Comparison of ENCODE assay signal across 11 mouse cellular contexts in genomic region chr15:103086672-103087069, GRCm38 (mm10).
DNase-seq lines count a peak whose midpoint lies in the region; ATAC-seq and TF ChIP-seq lines count a peak whose summit lies in the region.
"Had no signal": no experiment of that assay in that cellular context is flagged by ENCODE, and none has a peak within 500 bp of the region (broad histone marks: within the 10 kb centered on the region; RNA-seq: fewer than 3 reads in every experiment).

No protein-coding gene starts in this region.

- peak overlapping the region; percentile 28 for H3K4me3 ChIP-seq in heart, embryonic 12.5 days
- H3K4me3 ChIP-seq in ES-Bruce4 (ENCODE audit: low read depth, low read length): no peak overlapping the region; the same call in 1 of the 2 replicates
- peak overlapping the region; percentile 27; the same call in 1 of the 2 replicates for H3K4me3 ChIP-seq in hindbrain, embryonic 11.5 days (ENCODE audit: low read depth, low read length)
- peak overlapping the region; percentile 46 for H3K4me3 ChIP-seq in midbrain, embryonic 10.5 days

- H3K27me3 ChIP-seq in heart, embryonic 12.5 days (replicated peaks): peaks cover 99% of the 10 kb centered on the region
- peaks cover 14% of the 10 kb centered on the region for H3K27me3 ChIP-seq in ES-Bruce4 (ENCODE audit: control insufficient read depth, insufficient read depth, low read length, poor library complexity, severe bottlenecking)
- H3K27me3 ChIP-seq in hindbrain, embryonic 11.5 days (ENCODE audit: control insufficient read depth, insufficient read depth, low read length): peaks cover 60% of the 10 kb centered on the region
- H3K27me3 ChIP-seq in midbrain, embryonic 10.5 days (ENCODE audit: low read depth, poor library complexity, severe bottlenecking): peaks cover 100% of the 10 kb centered on the region

- 16% methylated on average over 15 of the region's 15 CpGs for WGBS in heart, embryonic 12.5 days
- 16% methylated on average over 13 of the region's 15 CpGs for WGBS in hindbrain, embryonic 11.5 days
- WGBS in midbrain, embryonic 10.5 days: 11% methylated on average over 15 of the region's 15 CpGs

- no peaks in the 10 kb centered on the region for H3K9me3 ChIP-seq in heart, embryonic 12.5 days (replicated peaks)
- no peaks in the 10 kb centered on the region for H3K9me3 ChIP-seq in ES-Bruce4 (replicated peaks; ENCODE audit: control insufficient read depth, insufficient read depth, low read length, poor library complexity, severe bottlenecking)
- H3K9me3 ChIP-seq in hindbrain, embryonic 11.5 days (ENCODE audit: control insufficient read depth, low read length): no peaks in the 10 kb centered on the region
- no peaks in the 10 kb centered on the region for H3K9me3 ChIP-seq in midbrain, embryonic 10.5 days (replicated peaks)

- H3K4me1 ChIP-seq in heart, embryonic 12.5 days (replicated peaks): peaks cover 20% of the 10 kb centered on the region
- no peaks in the 10 kb centered on the region for H3K4me1 ChIP-seq in ES-Bruce4 (ENCODE audit: control insufficient read depth, insufficient read depth, low read length)
- 0 out of 2 replicates have a peak, but pooled peaks cover 5% of the 10 kb centered on the region for H3K4me1 ChIP-seq in hindbrain, embryonic 11.5 days (replicated peaks; ENCODE audit: control insufficient read depth, insufficient read depth, low read length)
- peaks cover 11% of the 10 kb centered on the region for H3K4me1 ChIP-seq in midbrain, embryonic 10.5 days

- TF ChIP-seq EP300 in ES-Bruce4 (IDR thresholded peaks at IDR 0.05; ENCODE audit: insufficient read depth, low read depth, low read length): no peak

- TF ChIP-seq CTCF in ES-Bruce4 (IDR thresholded peaks at IDR 0.05; ENCODE audit: low read depth, low read length): no peak

- no peak overlapping the region for H3K9ac ChIP-seq in heart, embryonic 12.5 days
- H3K9ac ChIP-seq in ES-Bruce4 (ENCODE audit: low read depth, poor library complexity, severe bottlenecking): peak overlapping the region; percentile 36; the same call in 1 of the 2 replicates
- H3K9ac ChIP-seq in hindbrain, embryonic 11.5 days (ENCODE audit: low read depth, low read length): no peak overlapping the region

- H3K27ac ChIP-seq in heart, embryonic 12.5 days (ENCODE audit: poor library complexity, severe bottlenecking): no peak overlapping the region
- H3K27ac ChIP-seq in ES-Bruce4 (ENCODE audit: insufficient read depth, low read length): no peak overlapping the region
- H3K27ac ChIP-seq in hindbrain, embryonic 11.5 days (ENCODE audit: low read depth, low read length): peak overlapping the region; percentile 71
- no peak overlapping the region for H3K27ac ChIP-seq in midbrain, embryonic 10.5 days (replicated peaks)

- peak overlapping the region; percentile 64 for H3K4me2 ChIP-seq in heart, embryonic 12.5 days
- peak overlapping the region; percentile 57 for H3K4me2 ChIP-seq in hindbrain, embryonic 11.5 days (replicated peaks; ENCODE audit: low read depth, low read length)

- no peak for TF ChIP-seq POLR2A in ES-Bruce4 (IDR thresholded peaks at IDR 0.05; ENCODE audit: insufficient read depth, low read length)

- no peaks in the 10 kb centered on the region for H3K36me3 ChIP-seq in heart, embryonic 12.5 days
- no peaks in the 10 kb centered on the region for H3K36me3 ChIP-seq in ES-Bruce4 (ENCODE audit: control insufficient read depth, insufficient read depth, low read length, poor library complexity, severe bottlenecking)
- no peaks in the 10 kb centered on the region for H3K36me3 ChIP-seq in hindbrain, embryonic 11.5 days (ENCODE audit: control insufficient read depth, insufficient read depth, low read length)
- H3K36me3 ChIP-seq in midbrain, embryonic 10.5 days: no peaks in the 10 kb centered on the region

- ATAC-seq in heart, embryonic 12.5 days (ENCODE audit: insufficient number of reproducible peaks, low FRiP score): no peak
- ATAC-seq in hindbrain, embryonic 11.5 days (ENCODE audit: low FRiP score): peak; percentile 28; the same call in 1 of the 2 replicates
- ATAC-seq in monocyte, adult 5-6 weeks (replicated peaks; ENCODE audit: insufficient number of reproducible peaks, low FRiP score, low TSS enrichment, poor library complexity, severe bottlenecking): no peak

- DNase-seq in heart, adult 8-10 months (ENCODE audit: low spot score): no peak
- DNase-seq in hindbrain, embryonic 11.5 days (ENCODE audit: low spot score): no peak
- DNase-seq in midbrain, embryonic 10.5 days (ENCODE audit: low spot score): no peak
- no peak for DNase-seq in embryo, embryonic 9.5 days (ENCODE audit: extremely low spot score)
- no peak for DNase-seq in kidney, adult 11 months
- DNase-seq: B cell, adult 2 months; right cerebral cortex, adult 18-20 months; thymus, postnatal 36 days had no signal
